Mouse (Mus musculus) embryonic facial prominence, embryonic 12.5 days (tissue): ENCODE results near the gene Hecw1. TPM values are rescaled to one million over a fixed set of nuclear protein-coding genes. Genes with fewer than 3 reads are reported as not detected.

Experiments
- ATAC-seq: fragments of 200-750 bp; cut with Nextera tagmentation; 2 replicates; pipeline ENCODE4 v1.8.0; 2017; ENCODE audit not compliant: insufficient number of reproducible peaks, insufficient read depth, low FRiP score, low TSS enrichment
- H3K27ac ChIP-seq: fragments of 300-500 bp; sonication (generic); 2 replicates; pipeline ENCODE4 v1.5.1; 2016; ENCODE audit warnings: mild to moderate bottlenecking
- H3K27me3 ChIP-seq: fragments of 300-500 bp; sonication (generic); 2 replicates; pipeline ENCODE4 v1.6.1; 2016; ENCODE audit warnings: mild to moderate bottlenecking, moderate library complexity
- H3K36me3 ChIP-seq: fragments of 300-500 bp; sonication (generic); 2 replicates; pipeline ENCODE4 v1.6.1; 2016; ENCODE audit warnings: mild to moderate bottlenecking
- H3K4me1 ChIP-seq: fragments of 300-500 bp; sonication (generic); 2 replicates; pipeline ENCODE4 v1.6.1; 2016
- H3K4me2 ChIP-seq: fragments of 300-500 bp; sonication (generic); replicated peaks from 2 replicates; pipeline ENCODE4 v1.6.1; 2016; ENCODE audit warnings: mild to moderate bottlenecking, moderate library complexity
- H3K4me3 ChIP-seq: fragments of 300-500 bp; sonication (generic); 2 replicates; pipeline ENCODE4 v1.5.1; 2016; ENCODE audit warnings: mild to moderate bottlenecking
- H3K9ac ChIP-seq: fragments of 300-500 bp; sonication (generic); 2 replicates; pipeline ENCODE4 v1.6.1; 2016; ENCODE audit warnings: mild to moderate bottlenecking, moderate library complexity
- H3K9me3 ChIP-seq: fragments of 300-500 bp; sonication (generic); 2 replicates; pipeline ENCODE4 v1.6.1; 2016; ENCODE audit warnings: mild to moderate bottlenecking, moderate library complexity
- WGBS: fragments of 180-500 bp; shearing (Covaris S2); methylation state at CpG from one replicate; pipeline ENCODE4 v1.1.7; 2016; 5-methylcytosine and 5-hydroxymethylcytosine counted together
- polyA plus RNA-seq: library from polyadenylated mRNA; unstranded; fragments of >200 nt; fragmentation: Nextera tagmentation; extraction: Ambion mirVana; gene quantifications from 2 replicates; pipeline ENCODE4 v1.2.1, GENCODE M21; 2016

Hecw1 gene
- polyA plus RNA-seq, 1 experiment from 2014 or later = 2.9 TPM

GRCm38 (mm10) chr13:14498780-14499179, 24.2 kb downstream of the Hecw1 start:
- ATAC-seq = no peak
- Histone ChIP-seq H3K9ac (no peak overlapping the region), H3K4me3 (no peak overlapping the region), H3K4me1 (no peaks in the 10 kb centered on the region), H3K27ac (no peak overlapping the region), H3K27me3 (no peaks in the 10 kb centered on the region), H3K36me3 (no peaks in the 10 kb centered on the region), H3K9me3 (no peaks in the 10 kb centered on the region), H3K4me2 (no peak overlapping the region)
- WGBS = 88% methylated on average over 8 of the region's 8 CpGs

- Histone ChIP-seq H3K4me3 (no peak overlapping the region), H3K27me3 (no peaks in the 10 kb centered on the region), H3K4me2 (no peak overlapping the region), H3K36me3 (no peaks in the 10 kb centered on the region), H3K27ac (no peak overlapping the region), H3K9me3 (no peaks in the 10 kb centered on the region), H3K4me1 (no peaks in the 10 kb centered on the region), H3K9ac (no peak overlapping the region)
- 68% methylated on average over 2 of the region's 2 CpGs for WGBS
- ATAC-seq = no peak
Observed at GRCm38 (mm10) chr13:14496954-14497353, 26.1 kb downstream of the Hecw1 start.

- WGBS = 91% methylated on average over 2 of the region's 2 CpGs
- H3K9ac ChIP-seq = no peak overlapping the region
Observed at GRCm38 (mm10) chr13:14487812-14488211, 35.2 kb downstream of the Hecw1 start.

GRCm38 (mm10) chr13:14471121-14471520, 51.9 kb downstream of the Hecw1 start:
- no peaks in the 10 kb centered on the region for H3K4me1 ChIP-seq
- ATAC-seq = no peak
- no peaks in the 10 kb centered on the region for H3K9me3 ChIP-seq
- 82% methylated on average over 1 of the region's 1 CpGs for WGBS
- no peak overlapping the region for H3K27ac ChIP-seq
- no peaks in the 10 kb centered on the region for H3K27me3 ChIP-seq
- H3K4me2 ChIP-seq = no peak overlapping the region
- no peak overlapping the region for H3K4me3 ChIP-seq
- no peak overlapping the region for H3K9ac ChIP-seq
- no peaks in the 10 kb centered on the region for H3K36me3 ChIP-seq

More at GRCm38 (mm10) chr13:14487812-14488211, 35.2 kb downstream of the Hecw1 start:
- Histone ChIP-seq H3K4me1 (no peaks in the 10 kb centered on the region), H3K27me3 (no peaks in the 10 kb centered on the region), H3K4me2 (no peak overlapping the region), H3K36me3 (no peaks in the 10 kb centered on the region), H3K9me3 (no peaks in the 10 kb centered on the region), H3K27ac (no peak overlapping the region), H3K4me3 (no peak overlapping the region)
- ATAC-seq = no peak

DNA sequence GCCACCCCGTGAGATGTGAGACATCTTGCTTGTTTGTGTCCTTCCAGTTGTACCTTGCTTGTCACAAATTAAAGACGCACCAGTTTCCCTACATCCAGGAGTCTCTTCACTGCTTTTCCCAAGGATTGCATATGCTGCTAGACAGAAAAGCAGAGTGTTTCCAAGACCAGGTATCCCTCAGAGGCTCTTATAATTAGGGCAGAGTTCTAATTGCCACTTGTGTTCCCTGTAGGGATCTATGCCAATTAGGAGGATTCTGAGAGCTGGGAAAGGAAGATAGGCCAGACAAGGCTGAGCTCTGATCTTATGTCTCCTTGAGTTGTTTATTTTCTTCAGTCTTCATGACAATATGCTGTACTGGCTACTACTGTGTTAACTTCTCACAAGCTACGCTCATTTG, 55.5 kb downstream of the Hecw1 start:
- Histone ChIP-seq H3K4me1 (no peaks in the 10 kb centered on the region), H3K27ac (no peak overlapping the region), H3K36me3 (no peaks in the 10 kb centered on the region), H3K4me3 (no peak overlapping the region), H3K27me3 (no peaks in the 10 kb centered on the region), H3K9ac (no peak overlapping the region), H3K9me3 (no peaks in the 10 kb centered on the region), H3K4me2 (no peak overlapping the region)
- no peak for ATAC-seq
- WGBS = 74% methylated on average over 3 of the region's 3 CpGs

DNA sequence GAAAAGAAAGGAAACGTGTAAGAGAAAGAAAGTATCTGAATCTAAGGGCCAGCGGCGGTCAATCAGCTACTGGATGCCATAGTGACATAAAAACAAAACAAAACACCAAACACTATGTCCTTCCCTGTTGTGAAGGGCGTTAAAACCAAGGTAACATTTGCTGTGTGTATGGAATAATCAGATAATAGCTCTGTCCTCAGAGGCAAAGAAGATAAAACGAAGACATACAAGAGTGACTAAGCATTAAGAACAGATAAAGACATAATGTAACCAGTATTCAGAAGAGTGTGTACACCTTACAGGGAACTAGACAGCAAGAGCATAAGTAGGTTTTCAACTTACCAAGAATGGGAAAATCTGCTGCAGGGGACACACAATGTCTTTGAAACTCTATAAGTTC, 62.0 kb downstream of the Hecw1 start:
- Histone ChIP-seq H3K4me3 (no peak overlapping the region), H3K27me3 (no peaks in the 10 kb centered on the region), H3K9me3 (no peaks in the 10 kb centered on the region), H3K4me2 (no peak overlapping the region), H3K9ac (no peak overlapping the region), H3K36me3 (no peaks in the 10 kb centered on the region), H3K4me1 (no peaks in the 10 kb centered on the region), H3K27ac (no peak overlapping the region)
- 86% methylated on average over 5 of the region's 5 CpGs for WGBS
- ATAC-seq = no peak

DNA sequence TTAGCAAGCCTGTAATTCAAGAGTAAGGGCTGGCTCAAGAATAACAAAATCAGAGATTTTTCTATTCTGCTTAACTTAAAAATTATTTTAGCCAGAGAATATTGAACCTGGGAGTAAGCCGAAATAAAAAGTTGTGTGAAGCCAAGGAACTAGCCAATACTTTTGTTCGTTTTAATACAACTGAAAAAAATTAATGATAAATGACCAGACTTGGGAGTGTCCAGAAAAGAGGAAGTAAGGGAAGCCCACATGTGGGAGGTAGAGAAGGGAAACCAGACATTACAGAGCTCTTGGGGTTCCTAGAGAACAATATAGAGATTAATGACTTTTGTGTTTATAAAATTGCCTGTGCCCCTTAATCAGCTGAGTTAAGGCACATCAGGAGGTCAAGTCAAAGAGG, 66.0 kb downstream of the Hecw1 start:
- Histone ChIP-seq H3K27ac (no peak overlapping the region), H3K4me1 (no peaks in the 10 kb centered on the region), H3K9ac (no peak overlapping the region), H3K4me3 (no peak overlapping the region), H3K27me3 (no peaks in the 10 kb centered on the region), H3K36me3 (no peaks in the 10 kb centered on the region), H3K9me3 (no peaks in the 10 kb centered on the region), H3K4me2 (no peak overlapping the region)
- ATAC-seq = no peak
- 86% methylated on average over 2 of the region's 2 CpGs for WGBS

DNA sequence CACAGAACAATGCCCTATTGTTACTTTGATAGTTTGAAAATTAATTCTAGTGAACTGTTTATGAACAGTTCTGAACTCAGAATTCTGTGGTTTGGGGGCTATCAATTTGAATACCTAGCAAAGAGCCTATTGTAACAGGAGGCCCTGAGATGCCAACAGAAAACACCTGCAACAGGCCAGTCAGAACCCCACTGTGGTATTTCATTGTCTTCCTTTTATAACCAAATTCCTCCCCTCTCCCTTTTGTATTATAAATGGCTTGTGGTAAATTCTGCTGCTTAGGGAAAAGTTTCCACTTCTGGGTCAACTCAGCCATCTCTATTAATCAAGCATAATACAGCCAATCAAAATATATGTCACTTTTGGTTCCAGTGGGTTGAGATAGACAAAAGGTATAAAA, 83.5 kb downstream of the Hecw1 start:
- Histone ChIP-seq H3K4me3 (no peak overlapping the region), H3K9me3 (no peaks in the 10 kb centered on the region), H3K4me1 (no peaks in the 10 kb centered on the region), H3K27ac (no peak overlapping the region), H3K4me2 (no peak overlapping the region), H3K36me3 (no peaks in the 10 kb centered on the region), H3K27me3 (no peaks in the 10 kb centered on the region), H3K9ac (no peak overlapping the region)
- ATAC-seq = no peak

DNA sequence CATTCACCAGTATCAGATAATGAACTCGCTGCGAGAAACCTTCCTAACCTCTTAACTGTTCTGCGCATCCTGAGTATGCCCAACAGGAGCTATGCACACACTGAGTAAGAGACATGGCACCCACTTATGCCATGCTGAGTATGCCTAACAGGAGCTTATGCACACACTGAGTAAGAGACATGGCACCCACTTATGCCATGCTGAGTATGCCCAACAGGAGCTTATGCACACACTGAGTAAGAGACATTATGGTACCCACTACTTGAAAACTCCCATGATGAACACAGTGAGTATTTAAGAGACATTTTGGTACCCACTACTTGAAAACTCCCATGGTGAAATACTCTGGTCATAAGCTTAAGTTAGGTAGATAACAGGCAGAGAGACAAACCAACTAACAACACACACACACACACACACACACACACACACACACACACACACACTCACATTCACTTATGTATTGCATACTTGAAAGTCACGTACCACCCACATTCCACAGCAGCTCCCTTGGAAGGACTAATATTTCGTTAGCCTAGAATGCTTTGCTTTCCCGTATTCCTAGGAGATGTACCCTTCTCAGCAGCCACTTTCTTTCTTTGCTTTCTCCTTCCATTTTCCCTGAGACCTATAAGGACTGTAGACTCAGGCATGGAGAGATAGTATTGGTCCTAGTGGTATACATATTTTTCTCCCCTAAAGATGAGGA, 94.0 kb downstream of the Hecw1 start:
- 90% methylated on average over 6 of the region's 6 CpGs for WGBS

DNA sequence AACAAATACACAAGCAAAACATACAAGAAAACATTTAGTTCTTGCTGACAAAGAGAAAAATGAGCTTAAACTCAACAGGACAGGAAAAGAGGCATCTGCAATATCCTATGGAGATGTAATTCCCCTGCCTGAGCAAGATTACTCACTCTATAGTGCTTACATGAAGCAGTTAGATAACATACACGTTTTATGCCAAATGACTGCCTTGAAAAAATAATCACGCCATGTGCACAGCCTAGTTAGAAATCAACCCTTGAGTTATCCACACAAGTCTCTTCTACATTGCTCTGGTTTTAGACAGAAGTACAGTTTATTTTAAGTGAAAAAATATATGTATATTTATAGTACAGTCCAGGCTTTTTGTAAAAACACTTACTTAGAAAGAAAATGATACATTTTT, 98.2 kb downstream of the Hecw1 start:
- Histone ChIP-seq H3K9me3 (no peaks in the 10 kb centered on the region), H3K4me3 (no peak overlapping the region), H3K9ac (no peak overlapping the region), H3K27ac (no peak overlapping the region), H3K36me3 (no peaks in the 10 kb centered on the region), H3K4me1 (no peaks in the 10 kb centered on the region), H3K27me3 (no peaks in the 10 kb centered on the region), H3K4me2 (no peak overlapping the region)
- no peak for ATAC-seq
- 67% methylated on average over 2 of the region's 2 CpGs for WGBS

More for the DNA sequence above, 94.0 kb downstream of the Hecw1 start:
- no peak overlapping the region for H3K9ac ChIP-seq
- no peaks in the 10 kb centered on the region for H3K9me3 ChIP-seq
- no peaks in the 10 kb centered on the region for H3K4me1 ChIP-seq
- H3K4me3 ChIP-seq = no peak overlapping the region
- H3K36me3 ChIP-seq = no peaks in the 10 kb centered on the region
- H3K27me3 ChIP-seq = no peaks in the 10 kb centered on the region
- no peak for ATAC-seq
- H3K4me2 ChIP-seq = no peak overlapping the region
- H3K27ac ChIP-seq = no peak overlapping the region

DNA sequence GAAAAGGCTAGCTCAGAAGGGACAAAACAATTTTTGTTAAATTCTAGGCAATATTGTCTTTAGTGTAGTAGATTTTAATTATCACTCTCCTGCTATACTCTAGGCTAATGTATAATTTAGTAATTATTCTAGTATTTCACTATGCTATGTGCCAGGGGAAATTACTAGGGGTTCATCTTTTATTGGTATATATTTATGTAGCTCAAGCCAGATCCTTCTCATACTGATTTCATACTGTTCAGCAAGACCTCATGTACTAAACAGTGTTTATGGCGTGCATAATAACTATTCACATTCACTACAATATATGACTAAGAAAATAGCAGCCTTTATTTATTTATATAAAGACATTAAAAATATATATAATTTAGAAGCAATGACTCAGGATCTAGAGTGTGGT, 109.6 kb downstream of the Hecw1 start:
- 74% methylated on average over 1 of the region's 1 CpGs for WGBS
- no peak for ATAC-seq
- H3K27ac ChIP-seq = no peak overlapping the region

DNA sequence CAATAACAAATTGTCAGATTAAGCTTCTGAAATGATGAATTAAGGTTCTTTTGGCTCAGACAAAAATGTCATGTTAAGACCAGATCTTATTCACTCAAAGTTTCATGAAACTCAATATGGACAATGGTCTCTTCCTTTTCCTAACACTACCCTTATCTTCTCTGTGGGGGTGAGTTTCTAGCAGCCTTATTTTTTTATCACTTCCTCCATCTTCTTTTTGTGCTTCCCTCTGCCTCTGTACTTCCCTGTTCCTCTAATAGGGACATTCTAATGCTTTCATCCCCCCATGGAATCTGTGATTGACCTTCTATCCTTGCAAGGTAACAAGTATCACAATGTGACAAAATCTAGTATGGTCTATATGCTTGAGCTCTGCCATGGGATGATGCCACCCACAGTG, 148.6 kb downstream of the Hecw1 start:
- H3K27ac ChIP-seq = no peak overlapping the region
- H3K36me3 ChIP-seq = no peaks in the 10 kb centered on the region
- no peaks in the 10 kb centered on the region for H3K9me3 ChIP-seq
- no peak overlapping the region for H3K9ac ChIP-seq
- no peak overlapping the region for H3K4me2 ChIP-seq
- no peaks in the 10 kb centered on the region for H3K4me1 ChIP-seq
- no peak overlapping the region for H3K4me3 ChIP-seq
- no peaks in the 10 kb centered on the region for H3K27me3 ChIP-seq
- ATAC-seq = no peak

More for the DNA sequence above, 109.6 kb downstream of the Hecw1 start:
- H3K9ac ChIP-seq = no peak overlapping the region
- no peak overlapping the region for H3K4me3 ChIP-seq
- no peaks in the 10 kb centered on the region for H3K27me3 ChIP-seq
- no peaks in the 10 kb centered on the region for H3K9me3 ChIP-seq
- H3K4me1 ChIP-seq = no peaks in the 10 kb centered on the region
- no peak overlapping the region for H3K4me2 ChIP-seq
- H3K36me3 ChIP-seq = no peaks in the 10 kb centered on the region

DNA sequence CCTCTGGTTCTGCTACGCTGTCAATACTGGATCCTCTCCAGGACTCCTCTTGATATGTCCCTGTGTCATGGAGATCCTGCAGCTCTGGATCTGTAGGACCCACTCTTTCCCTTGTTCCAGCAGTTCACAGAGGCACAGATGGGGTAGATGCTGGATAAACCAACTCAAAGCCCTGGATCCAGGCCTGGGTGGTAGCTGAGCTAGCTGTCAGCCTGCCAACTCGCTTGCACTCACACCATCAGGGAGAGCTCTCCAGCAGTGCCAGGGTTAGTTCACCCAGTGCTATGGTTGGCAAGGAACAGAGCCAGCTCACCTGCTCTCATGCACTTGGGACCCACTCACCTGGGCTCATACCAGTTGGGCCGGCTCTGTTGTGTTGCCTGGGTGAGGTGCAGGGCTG, 157.5 kb downstream of the Hecw1 start:
- H3K27ac ChIP-seq = no peak overlapping the region
- ATAC-seq = no peak
- H3K9me3 ChIP-seq = no peaks in the 10 kb centered on the region
- H3K36me3 ChIP-seq = no peaks in the 10 kb centered on the region
- H3K4me1 ChIP-seq = no peaks in the 10 kb centered on the region
- H3K9ac ChIP-seq = no peak overlapping the region
- H3K27me3 ChIP-seq = no peaks in the 10 kb centered on the region
- 86% methylated on average over 3 of the region's 3 CpGs for WGBS
- no peak overlapping the region for H3K4me2 ChIP-seq
- H3K4me3 ChIP-seq = no peak overlapping the region
